Mouse (Mus musculus): ENCODE measurements around the gene Golim4.

GRCm38 (mm10) chr3:75891581-75891980 lies 65.2 kb downstream of the Golim4 start:
- no peak for TF ChIP-seq TAL1 (conservative IDR thresholded peaks at IDR 0.05; ENCODE audit: low read depth, low read length)
- no peak for TF ChIP-seq CTCF (IDR thresholded peaks at IDR 0.05; ENCODE audit: low read depth, low read length)

All from G1E (cell line).